Comparison of ENCODE assay signal across 8 mouse cellular contexts in genomic region chr4:41347839-41348238, GRCm38 (mm10). TPM values are rescaled to one million over a fixed set of nuclear protein-coding genes. Genes with fewer than 3 reads are reported as not detected.
DNase-seq lines count a peak whose midpoint lies in the region; ATAC-seq lines count a peak whose summit lies in the region.

No protein-coding gene starts in this region.

- H3K4me3 ChIP-seq in forebrain, embryonic 14.5 days (ENCODE audit: low read depth, low read length), result peak overlapping the region; percentile 83
- H3K4me3 ChIP-seq in liver, embryonic 11.5 days (ENCODE audit: low read depth, low read length), result peak overlapping the region; percentile 94
- H3K4me3 ChIP-seq in stomach, embryonic 16.5 days (replicated peaks; ENCODE audit: low read length), result no peak overlapping the region; the same call in 1 of the 2 replicates

- no peak overlapping the region for H3K27ac ChIP-seq in forebrain, embryonic 14.5 days (ENCODE audit: low read depth, low read length)
- peak overlapping the region; percentile 32; the same call in 1 of the 2 replicates for H3K27ac ChIP-seq in liver, embryonic 11.5 days (ENCODE audit: low read depth, low read length)
- peak overlapping the region; percentile 60 for H3K27ac ChIP-seq in stomach, embryonic 16.5 days (ENCODE audit: low read length)

- H3K4me1 ChIP-seq in forebrain, embryonic 14.5 days (ENCODE audit: control insufficient read depth, insufficient read depth, low read length), result peaks cover 8% of the 10 kb centered on the region; the same call in 1 of the 2 replicates
- peaks cover 12% of the 10 kb centered on the region; the same call in 1 of the 2 replicates for H3K4me1 ChIP-seq in liver, embryonic 11.5 days (replicated peaks; ENCODE audit: control insufficient read depth, insufficient read depth, low read length)
- H3K4me1 ChIP-seq in stomach, embryonic 16.5 days (ENCODE audit: control insufficient read depth, insufficient read depth, low read length), result peaks cover 9% of the 10 kb centered on the region; the same call in 1 of the 2 replicates

- H3K27me3 ChIP-seq in forebrain, embryonic 14.5 days (replicated peaks; ENCODE audit: control insufficient read depth, insufficient read depth, low read length), result no peaks in the 10 kb centered on the region
- no peaks in the 10 kb centered on the region for H3K27me3 ChIP-seq in liver, embryonic 11.5 days (replicated peaks; ENCODE audit: control insufficient read depth, insufficient read depth, low read length)
- no peaks in the 10 kb centered on the region for H3K27me3 ChIP-seq in stomach, embryonic 16.5 days (ENCODE audit: control insufficient read depth, insufficient read depth, low read length)

- peak overlapping the region; percentile 30; the same call in 1 of the 2 replicates for H3K9ac ChIP-seq in forebrain, embryonic 14.5 days (ENCODE audit: low read length)
- peak overlapping the region; percentile 34; the same call in 1 of the 2 replicates for H3K9ac ChIP-seq in liver, embryonic 11.5 days (ENCODE audit: low read depth, low read length)
- peak overlapping the region; percentile 46; the same call in 1 of the 2 replicates for H3K9ac ChIP-seq in stomach, embryonic 16.5 days (ENCODE audit: low read length)

- no peak for ATAC-seq in forebrain, embryonic 14.5 days
- no peak for ATAC-seq in liver, embryonic 11.5 days (replicated peaks; ENCODE audit: low FRiP score)
- ATAC-seq in stomach, embryonic 16.5 days (ENCODE audit: insufficient read depth, low FRiP score), result no peak

- H3K36me3 ChIP-seq in forebrain, embryonic 14.5 days (ENCODE audit: control insufficient read depth, insufficient read depth, low read length), result no peaks in the 10 kb centered on the region
- peaks cover 3% of the 10 kb centered on the region; the same call in 1 of the 2 replicates for H3K36me3 ChIP-seq in liver, embryonic 11.5 days (ENCODE audit: control insufficient read depth, insufficient read depth, low read length)
- no peaks in the 10 kb centered on the region for H3K36me3 ChIP-seq in stomach, embryonic 16.5 days (ENCODE audit: control insufficient read depth, insufficient read depth, low read length)

- 38% methylated on average over 5 of the region's 5 CpGs for WGBS in forebrain, embryonic 14.5 days
- WGBS in liver, embryonic 11.5 days, result 28% methylated on average over 5 of the region's 5 CpGs
- 17% methylated on average over 5 of the region's 5 CpGs for whole genome bisulfite sequencing in stomach, embryonic 16.5 days

- H3K9me3 ChIP-seq in forebrain, embryonic 14.5 days (replicated peaks; ENCODE audit: control insufficient read depth, low read length), result no peaks in the 10 kb centered on the region
- H3K9me3 ChIP-seq in liver, embryonic 11.5 days (ENCODE audit: control insufficient read depth, low read length), result no peaks in the 10 kb centered on the region
- H3K9me3 ChIP-seq in stomach, embryonic 16.5 days (replicated peaks; ENCODE audit: control insufficient read depth, low read length), result no peaks in the 10 kb centered on the region

- DNase-seq in lung, postnatal 10 days, result peak; percentile 3
- DNase-seq in lung, adult 18-20 months, result no peak
- DNase-seq in forebrain, embryonic 14.5 days (ENCODE audit: low spot score), result no peak
- DNase-seq in liver, embryonic 11.5 days (ENCODE audit: low spot score), result no peak
- DNase-seq in embryo, embryonic 11 days, result no peak
- no peak for DNase-seq in spleen, postnatal 36 days (ENCODE audit: low spot score in 2 of 2)
- DNase-seq in cerebellum, postnatal 14 days, result no peak

- H3K4me2 ChIP-seq in forebrain, embryonic 14.5 days (ENCODE audit: low read length), result peak overlapping the region; percentile 49
- H3K4me2 ChIP-seq in liver, embryonic 11.5 days, result peak overlapping the region; percentile 87
- H3K4me2 ChIP-seq in stomach, embryonic 16.5 days (ENCODE audit: low read depth, low read length), result peak overlapping the region; percentile 56

RNA-seq across cellular contexts. Expression of gene Ubap1, which starts 1.0 kb away (rescaled TPM):
- polyA plus RNA-seq in forebrain, embryonic 14.5 days (2014; fragmentation: Nextera tagmentation; extraction: Ambion mirVana), result 59.6 and 74.9 TPM in 2 replicates
- polyA plus RNA-seq in liver, embryonic 11.5 days (2014; fragmentation: Nextera tagmentation; extraction: Ambion mirVana), result 37.1 and 38.3 TPM in 2 replicates
- polyA plus RNA-seq in stomach, embryonic 16.5 days (2015; fragmentation: Nextera tagmentation; extraction: Ambion mirVana), result 49.5 and 53.0 TPM in 2 replicates

RNA-seq across cellular contexts. Expression of gene Dcaf12, which starts 33.1 kb away (rescaled TPM):
- 53.4 and 64.7 TPM in 2 replicates for polyA plus RNA-seq in forebrain, embryonic 14.5 days (2014; fragmentation: Nextera tagmentation; extraction: Ambion mirVana)
- 50.8 and 53.4 TPM in 2 replicates for polyA plus RNA-seq in liver, embryonic 11.5 days (2014; fragmentation: Nextera tagmentation; extraction: Ambion mirVana)
- polyA plus RNA-seq in stomach, embryonic 16.5 days (2015; fragmentation: Nextera tagmentation; extraction: Ambion mirVana), result 62.9 and 65.0 TPM in 2 replicates
